Mouse (Mus musculus) E14TG2a.4 (cell line): ENCODE results near the gene 1110002E22Rik.

Experiments
- H3K27me3 ChIP-seq: 2 replicates; pipeline ENCODE4 v1.6.1; 2014; ENCODE audit warnings: low read length, control low read depth; ENCODE audit not compliant: insufficient read depth
- H3K36me3 ChIP-seq: 2 replicates; pipeline ENCODE4 v1.6.1; 2014; ENCODE audit warnings: low read length, control low read depth; ENCODE audit not compliant: insufficient read depth
- H3K4me1 ChIP-seq: replicated peaks from 2 replicates; pipeline ENCODE4 v1.6.1; 2014; ENCODE audit warnings: low read depth, low read length, control low read depth
- H3K4me3 ChIP-seq: replicated peaks from 2 replicates; pipeline ENCODE4 v1.5.1; 2014; ENCODE audit warnings: mild to moderate bottlenecking, low read length
- H3K9me3 ChIP-seq: 2 replicates; pipeline ENCODE4 v1.6.1; 2014; ENCODE audit warnings: low read length, control low read depth
- CTCF ChIP-seq: conservative IDR thresholded peaks from 2 replicates; pipeline ENCODE4 v1.5.1; 2014; ENCODE audit warnings: low read length
- NANOG ChIP-seq: IDR thresholded peaks from 2 replicates; pipeline ENCODE4 v1.6.1; 2014; ENCODE audit warnings: borderline replicate concordance, low read length, mixed read lengths
- POU5F1 ChIP-seq: IDR thresholded peaks from 2 replicates; pipeline ENCODE4 v1.6.1; 2014; ENCODE audit warnings: low read length, borderline replicate concordance

The 1110002E22Rik gene

DNA sequence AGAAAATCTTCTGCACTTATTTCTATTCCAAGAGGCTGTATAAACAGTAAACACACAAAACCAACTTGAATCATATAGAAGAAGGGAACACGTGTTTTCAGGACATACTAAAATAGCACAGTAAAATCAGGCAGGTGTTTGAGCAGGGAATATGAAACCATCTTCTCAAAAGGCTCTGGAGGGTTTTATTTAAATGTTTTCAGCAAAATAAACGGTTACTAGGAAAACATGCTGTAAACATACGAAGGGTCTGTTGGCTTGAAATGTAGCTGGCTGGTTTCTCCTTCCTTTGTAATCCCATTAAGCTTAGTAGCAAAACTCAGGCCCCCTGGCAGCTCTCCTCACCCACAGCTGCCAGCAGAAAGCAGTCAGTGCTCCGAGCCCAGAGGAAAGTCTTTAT, 6.6 kb upstream of the 1110002E22Rik start:
- Histone ChIP-seq H3K4me3 (no peak overlapping the region), H3K27me3 (no peaks in the 10 kb centered on the region), H3K4me1 (no peaks in the 10 kb centered on the region), H3K9me3 (no peaks in the 10 kb centered on the region), H3K36me3 (no peaks in the 10 kb centered on the region)
- TF ChIP-seq NANOG: no peak

- Histone ChIP-seq H3K4me3 (no peak overlapping the region), H3K4me1 (peaks cover 12% of the 10 kb centered on the region), H3K27me3 (peaks cover 15% of the 10 kb centered on the region), H3K36me3 (no peaks in the 10 kb centered on the region), H3K9me3 (no peaks in the 10 kb centered on the region)
- TF ChIP-seq CTCF (no peak), POU5F1 (no peak), NANOG (no peak)
Observed at GRCm38 (mm10) chr3:138060429-138060828, 4.4 kb upstream of the 1110002E22Rik start.

DNA sequence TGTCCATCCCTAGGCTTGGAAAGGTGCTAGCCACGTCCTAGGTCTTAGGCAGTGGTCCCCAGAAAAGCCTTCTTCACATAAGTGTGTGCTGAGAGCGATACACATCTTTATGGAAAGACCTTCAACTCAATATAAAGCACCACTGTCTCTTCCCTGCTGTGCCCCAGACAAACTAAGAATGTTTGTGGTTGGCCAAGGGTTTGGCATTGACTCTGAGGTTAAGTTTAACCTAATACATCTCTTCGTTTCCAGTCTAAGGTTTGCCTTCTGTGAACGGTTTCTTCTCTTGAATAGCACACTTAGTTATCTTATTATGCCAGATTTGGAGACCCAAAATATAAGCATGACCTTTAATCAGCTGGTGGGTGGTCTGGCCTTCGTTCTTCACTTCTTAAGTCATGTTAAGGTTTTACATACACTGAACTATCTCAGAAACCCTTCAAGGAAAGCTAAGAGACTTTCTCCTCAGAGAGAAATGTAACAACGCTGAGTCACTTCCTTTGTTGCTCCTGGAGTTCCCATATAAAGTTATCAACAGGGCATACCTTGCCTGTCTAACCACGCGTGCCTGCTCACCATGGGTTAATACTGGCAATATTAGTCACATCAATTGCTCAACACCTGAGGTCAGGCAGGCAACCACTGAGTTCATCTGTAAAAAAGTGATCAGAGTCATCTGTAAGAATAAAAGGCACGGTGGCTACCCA, 3.5 kb upstream of the 1110002E22Rik start:
- H3K27me3 ChIP-seq: peaks cover 24% of the 10 kb centered on the region
- H3K36me3 ChIP-seq: no peaks in the 10 kb centered on the region
- no peak overlapping the region for H3K4me3 ChIP-seq
- TF ChIP-seq CTCF (no peak), NANOG (no peak), POU5F1 (no peak)
- peaks cover 14% of the 10 kb centered on the region for H3K4me1 ChIP-seq
- no peaks in the 10 kb centered on the region for H3K9me3 ChIP-seq

DNA sequence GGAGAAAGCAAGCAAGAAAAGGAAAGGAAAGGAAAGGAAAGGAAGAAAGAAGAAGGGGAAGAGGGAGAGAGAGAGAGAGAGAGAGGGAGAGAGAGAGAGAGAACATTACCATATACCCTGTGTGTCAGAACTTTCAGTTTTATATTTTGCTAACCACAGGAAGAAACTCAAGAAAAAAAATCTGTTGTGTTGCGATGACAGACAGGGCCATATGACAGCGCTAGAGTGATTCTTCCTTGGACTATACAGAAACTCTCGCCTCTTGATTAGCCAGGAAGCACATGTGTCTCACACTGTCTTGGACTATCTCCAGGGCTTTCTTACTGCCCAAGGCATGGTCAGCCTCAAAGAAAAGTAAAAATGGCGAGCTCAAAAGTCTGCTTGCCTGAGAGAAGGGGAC, 2.2 kb upstream of the 1110002E22Rik start:
- Histone ChIP-seq H3K27me3 (peaks cover 36% of the 10 kb centered on the region), H3K4me1 (peaks cover 14% of the 10 kb centered on the region), H3K4me3 (no peak overlapping the region), H3K36me3 (no peaks in the 10 kb centered on the region), H3K9me3 (no peaks in the 10 kb centered on the region)
- TF ChIP-seq CTCF (no peak), POU5F1 (no peak), NANOG (no peak)

- Histone ChIP-seq H3K4me1 (peaks cover 14% of the 10 kb centered on the region), H3K4me3 (no peak overlapping the region), H3K36me3 (no peaks in the 10 kb centered on the region), H3K27me3 (peaks cover 47% of the 10 kb centered on the region), H3K9me3 (no peaks in the 10 kb centered on the region)
- TF ChIP-seq NANOG: no peak
- TF ChIP-seq POU5F1: no peak
- TF ChIP-seq CTCF: no peak
Observed at GRCm38 (mm10) chr3:138063731-138064329, 1.0 kb upstream of the 1110002E22Rik start.

DNA sequence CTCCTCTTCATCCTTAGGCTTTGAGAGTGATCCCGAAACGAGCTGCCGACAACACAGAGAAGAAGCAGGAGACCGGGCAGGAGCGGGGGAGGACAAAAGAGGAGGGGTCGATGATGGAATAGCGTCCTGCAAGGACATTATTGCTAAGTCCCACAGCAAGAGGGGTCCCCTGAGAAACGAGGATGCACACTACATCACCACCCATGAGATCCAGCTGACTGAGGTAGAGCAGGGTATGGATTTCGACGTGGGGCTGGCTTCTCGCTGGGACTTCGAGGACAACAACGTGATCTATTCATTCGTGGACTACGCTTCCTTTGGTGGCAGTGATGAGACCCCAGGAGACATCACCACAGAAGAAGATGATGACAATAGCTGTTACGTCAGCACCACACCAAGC, 1.1 kb downstream of the 1110002E22Rik start:
- TF ChIP-seq POU5F1: no peak

DNA sequence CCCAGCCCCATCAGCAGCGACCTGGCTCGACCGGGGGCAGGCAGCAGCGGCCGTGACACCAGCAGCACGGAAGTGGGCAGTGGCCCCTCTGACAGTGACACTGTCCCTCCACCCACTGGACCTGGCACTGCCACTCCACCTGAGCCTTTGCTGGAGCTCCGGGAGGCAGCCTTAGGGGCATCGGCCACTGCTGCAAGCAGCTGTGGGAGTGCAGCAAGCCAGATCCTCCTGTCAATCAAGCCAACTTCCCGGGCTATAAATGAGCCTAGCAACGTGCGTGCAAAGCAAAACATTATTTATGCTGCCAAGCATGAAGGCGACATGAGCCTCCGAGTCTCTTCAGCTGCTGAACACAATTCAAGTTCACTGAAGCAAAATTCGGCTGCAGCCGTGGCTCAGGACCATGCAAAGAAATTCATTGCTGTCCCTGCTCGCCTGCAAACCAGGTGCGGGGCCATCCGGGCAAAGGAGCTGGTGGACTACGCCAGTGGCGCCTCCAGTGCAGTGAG, 1.6 kb downstream of the 1110002E22Rik start:
- Histone ChIP-seq H3K4me3 (no peak overlapping the region), H3K36me3 (no peaks in the 10 kb centered on the region), H3K9me3 (no peaks in the 10 kb centered on the region), H3K4me1 (peaks cover 28% of the 10 kb centered on the region), H3K27me3 (peaks cover 64% of the 10 kb centered on the region)
- no peak for TF ChIP-seq NANOG
- TF ChIP-seq CTCF: no peak
- no peak for TF ChIP-seq POU5F1

More for the DNA sequence above, 1.1 kb downstream of the 1110002E22Rik start:
- Histone ChIP-seq H3K9me3 (no peaks in the 10 kb centered on the region), H3K36me3 (no peaks in the 10 kb centered on the region), H3K27me3 (peaks cover 64% of the 10 kb centered on the region), H3K4me3 (no peak overlapping the region), H3K4me1 (peaks cover 28% of the 10 kb centered on the region)

- TF ChIP-seq POU5F1 (no peak), CTCF (no peak), NANOG (no peak)
- Histone ChIP-seq H3K4me3 (no peak within 1 kb of the TSS), H3K4me1 (peaks cover 28% of the 10 kb centered on the region), H3K27me3 (peaks cover 65% of the 10 kb centered on the region), H3K9me3 (no peaks in the 10 kb centered on the region), H3K36me3 (no peaks in the 10 kb centered on the region)
Observed at GRCm38 (mm10) chr3:138067288-138067687, 2.4 kb downstream of the 1110002E22Rik start, which contains the start of gene Gm5105. Gene Gm5105, minus strand, starts transcription at chr3:138067388.

DNA sequence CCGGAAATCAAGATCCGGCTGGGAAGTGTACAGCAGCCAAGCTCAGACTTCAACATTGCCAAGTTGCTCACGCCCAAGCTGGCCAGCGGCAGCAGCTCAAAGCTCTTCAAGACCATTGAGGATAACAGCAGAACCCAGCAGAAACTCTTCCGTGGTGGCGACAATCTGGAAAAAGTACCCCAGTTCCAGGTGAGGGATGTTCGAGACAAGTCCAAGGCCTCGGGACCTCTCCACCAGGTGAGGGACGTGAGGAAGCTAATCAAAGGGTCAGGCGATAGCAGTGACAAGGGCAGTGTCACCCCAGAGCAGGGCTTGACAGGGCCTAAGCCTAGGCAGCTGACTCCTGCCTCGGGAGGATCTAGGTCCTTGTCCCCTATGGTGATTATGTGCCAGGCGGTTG, 3.3 kb downstream of the 1110002E22Rik start:
- no peak for TF ChIP-seq NANOG
- no peak for TF ChIP-seq CTCF
- no peak for TF ChIP-seq POU5F1
- Histone ChIP-seq H3K36me3 (no peaks in the 10 kb centered on the region), H3K4me1 (peaks cover 28% of the 10 kb centered on the region), H3K9me3 (no peaks in the 10 kb centered on the region), H3K4me3 (no peak overlapping the region), H3K27me3 (peaks cover 70% of the 10 kb centered on the region)
